Mouse (Mus musculus) liver, embryonic 15.5 days (tissue): ENCODE data around the gene Morc3. TPM values are rescaled to one million over a fixed set of nuclear protein-coding genes. Genes with fewer than 3 reads are reported as not detected.

ENCODE experiments used
- ATAC-seq: fragments of 200-750 bp; cut with Nextera tagmentation; 2 replicates; pipeline ENCODE4 v1.8.0; 2017; ENCODE audit warnings: moderate number of reproducible peaks, mild to moderate bottlenecking, moderate library complexity; ENCODE audit not compliant: insufficient read depth
- H3K27ac ChIP-seq: fragments of 300-500 bp; sonication (generic); replicated peaks from 2 replicates; pipeline ENCODE4 v1.5.1; 2015; ENCODE audit warnings: mild to moderate bottlenecking, inconsistent platforms
- H3K27me3 ChIP-seq: fragments of 300-500 bp; sonication (generic); 2 replicates; pipeline ENCODE4 v1.6.1; 2015; ENCODE audit warnings: mild to moderate bottlenecking, inconsistent platforms
- H3K36me3 ChIP-seq: fragments of 300-500 bp; sonication (generic); replicated peaks from 2 replicates; pipeline ENCODE4 v1.6.1; 2015; ENCODE audit warnings: moderate library complexity, mild to moderate bottlenecking, inconsistent platforms
- H3K4me1 ChIP-seq: fragments of 300-500 bp; sonication (generic); replicated peaks from 2 replicates; pipeline ENCODE4 v1.6.1; 2015; ENCODE audit warnings: inconsistent platforms
- H3K4me2 ChIP-seq: fragments of 300-500 bp; sonication (generic); 2 replicates; pipeline ENCODE4 v1.6.1; 2015; ENCODE audit warnings: moderate library complexity, mild to moderate bottlenecking, inconsistent platforms
- H3K4me3 ChIP-seq: fragments of 300-500 bp; sonication (generic); replicated peaks from 2 replicates; pipeline ENCODE4 v1.5.1; 2015; ENCODE audit warnings: mild to moderate bottlenecking, inconsistent platforms
- H3K9ac ChIP-seq: fragments of 300-500 bp; sonication (generic); 2 replicates; pipeline ENCODE4 v1.6.1; 2015; ENCODE audit warnings: moderate library complexity, mild to moderate bottlenecking, inconsistent platforms
- H3K9me3 ChIP-seq: fragments of 300-500 bp; sonication (generic); replicated peaks from 2 replicates; pipeline ENCODE4 v1.6.1; 2016; ENCODE audit warnings: inconsistent platforms
- WGBS: fragments of 180-500 bp; shearing (Covaris S2); methylation state at CpG from one replicate; pipeline ENCODE4 v1.1.7; 2015; ENCODE audit warnings: mixed read lengths; ENCODE audit not compliant: insufficient replicate concordance; 5-methylcytosine and 5-hydroxymethylcytosine counted together
- polyA plus RNA-seq: library from polyadenylated mRNA; unstranded; fragments of >200 nt; fragmentation: Nextera tagmentation; extraction: Ambion mirVana; gene quantifications from 2 replicates; pipeline ENCODE4 v1.2.1, GENCODE M21; 2015

Gene Morc3
- polyA plus RNA-seq, 1 experiment from 2014 or later = 16.1 TPM

GRCm38 (mm10) chr16:93909936-93910335 lies 78.0 kb downstream of the Morc3 start:
- 62% methylated on average over 3 of the region's 3 CpGs for WGBS
- peaks cover 10% of the 10 kb centered on the region for H3K4me1 ChIP-seq
- no peaks in the 10 kb centered on the region for H3K9me3 ChIP-seq
- no peak overlapping the region for H3K9ac ChIP-seq
- no peaks in the 10 kb centered on the region for H3K27me3 ChIP-seq
- H3K27ac ChIP-seq = no peak overlapping the region
- no peak overlapping the region for H3K4me2 ChIP-seq
- H3K4me3 ChIP-seq = no peak overlapping the region
- ATAC-seq = no peak
- peaks cover 22% of the 10 kb centered on the region for H3K36me3 ChIP-seq

- no peak for ATAC-seq
- Histone ChIP-seq H3K27ac (no peak overlapping the region), H3K9ac (no peak overlapping the region), H3K27me3 (no peaks in the 10 kb centered on the region), H3K36me3 (peaks cover 13% of the 10 kb centered on the region), H3K4me3 (no peak overlapping the region), H3K4me1 (peaks cover 10% of the 10 kb centered on the region), H3K4me2 (no peak overlapping the region), H3K9me3 (no peaks in the 10 kb centered on the region)
- 56% methylated on average over 28 of the region's 28 CpGs for WGBS
Observed at GRCm38 (mm10) chr16:93910735-93911665, 79.1 kb downstream of the Morc3 start.

- peaks cover 10% of the 10 kb centered on the region for H3K4me1 ChIP-seq
- no peaks in the 10 kb centered on the region for H3K9me3 ChIP-seq
- H3K36me3 ChIP-seq = peaks cover 1% of the 10 kb centered on the region; the same call in 1 of the 2 replicates
- H3K4me3 ChIP-seq = no peak overlapping the region
- H3K4me2 ChIP-seq = no peak overlapping the region
- ATAC-seq = no peak
- 50% methylated on average over 5 of the region's 5 CpGs for WGBS
- no peak overlapping the region for H3K9ac ChIP-seq
- H3K27ac ChIP-seq = no peak overlapping the region
- H3K27me3 ChIP-seq = no peaks in the 10 kb centered on the region
Observed at GRCm38 (mm10) chr16:93912158-93912557, 80.2 kb downstream of the Morc3 start.

GRCm38 (mm10) chr16:93912808-93913207 lies 80.9 kb downstream of the Morc3 start:
- no peak for ATAC-seq
- peaks cover 13% of the 10 kb centered on the region for H3K4me1 ChIP-seq
- WGBS = 61% methylated on average over 3 of the region's 3 CpGs
- no peak overlapping the region for H3K27ac ChIP-seq
- H3K4me3 ChIP-seq = no peak overlapping the region
- no peaks in the 10 kb centered on the region for H3K27me3 ChIP-seq
- H3K9me3 ChIP-seq = no peaks in the 10 kb centered on the region
- H3K4me2 ChIP-seq = no peak overlapping the region
- no peaks in the 10 kb centered on the region for H3K36me3 ChIP-seq
- no peak overlapping the region for H3K9ac ChIP-seq

- Histone ChIP-seq H3K4me3 (no peak overlapping the region), H3K27me3 (no peaks in the 10 kb centered on the region), H3K9ac (no peak overlapping the region), H3K4me1 (peaks cover 18% of the 10 kb centered on the region), H3K9me3 (no peaks in the 10 kb centered on the region), H3K27ac (no peak overlapping the region; the same call in 1 of the 2 replicates), H3K4me2 (no peak overlapping the region), H3K36me3 (no peaks in the 10 kb centered on the region)
- WGBS = 51% methylated on average over 10 of the region's 10 CpGs
- no peak for ATAC-seq
Observed at GRCm38 (mm10) chr16:93913881-93914576, 82.1 kb downstream of the Morc3 start.

- Histone ChIP-seq H3K36me3 (no peaks in the 10 kb centered on the region), H3K4me3 (no peak overlapping the region), H3K27ac (no peak overlapping the region), H3K4me1 (peaks cover 18% of the 10 kb centered on the region), H3K9me3 (no peaks in the 10 kb centered on the region), H3K4me2 (no peak overlapping the region), H3K27me3 (no peaks in the 10 kb centered on the region), H3K9ac (no peak overlapping the region)
- no peak for ATAC-seq
- WGBS = 25% methylated on average over 10 of the region's 10 CpGs
Observed at GRCm38 (mm10) chr16:93915338-93915849, 83.5 kb downstream of the Morc3 start.

- Histone ChIP-seq H3K4me2 (peak overlapping the region; percentile 33; the same call in 1 of the 2 replicates), H3K9me3 (no peaks in the 10 kb centered on the region), H3K27me3 (no peaks in the 10 kb centered on the region), H3K27ac (no peak overlapping the region), H3K4me1 (peaks cover 8% of the 10 kb centered on the region), H3K4me3 (no peak overlapping the region), H3K9ac (no peak overlapping the region), H3K36me3 (no peaks in the 10 kb centered on the region)
- WGBS = 28% methylated on average over 22 of the region's 22 CpGs
- peak; percentile 56 for ATAC-seq
Observed at GRCm38 (mm10) chr16:93917712-93918678, 86.1 kb downstream of the Morc3 start.

GRCm38 (mm10) chr16:93918679-93919060 lies 86.7 kb downstream of the Morc3 start:
- peaks cover 8% of the 10 kb centered on the region for H3K4me1 ChIP-seq
- WGBS = 53% methylated on average over 8 of the region's 8 CpGs
- no peak for ATAC-seq
- no peak overlapping the region for H3K9ac ChIP-seq
- no peaks in the 10 kb centered on the region for H3K36me3 ChIP-seq
- peak overlapping the region; percentile 10; the same call in 1 of the 2 replicates for H3K4me2 ChIP-seq
- H3K27me3 ChIP-seq = no peaks in the 10 kb centered on the region
- no peaks in the 10 kb centered on the region for H3K9me3 ChIP-seq
- no peak overlapping the region for H3K4me3 ChIP-seq
- H3K27ac ChIP-seq = no peak overlapping the region

- Histone ChIP-seq H3K4me3 (no peak overlapping the region), H3K27me3 (no peaks in the 10 kb centered on the region), H3K36me3 (no peaks in the 10 kb centered on the region), H3K4me1 (peaks cover 8% of the 10 kb centered on the region), H3K4me2 (no peak overlapping the region), H3K9ac (no peak overlapping the region), H3K27ac (no peak overlapping the region), H3K9me3 (no peaks in the 10 kb centered on the region)
- no peak for ATAC-seq
- WGBS = 76% methylated on average over 20 of the region's 20 CpGs
Observed at GRCm38 (mm10) chr16:93919189-93919588, 87.3 kb downstream of the Morc3 start.

GRCm38 (mm10) chr16:93920673-93921072 lies 88.8 kb downstream of the Morc3 start:
- ATAC-seq = no peak
- Histone ChIP-seq H3K36me3 (no peaks in the 10 kb centered on the region), H3K27ac (no peak overlapping the region), H3K4me1 (peaks cover 8% of the 10 kb centered on the region), H3K9me3 (no peaks in the 10 kb centered on the region), H3K27me3 (no peaks in the 10 kb centered on the region), H3K9ac (no peak overlapping the region), H3K4me3 (no peak overlapping the region), H3K4me2 (no peak overlapping the region)
- WGBS = 50% methylated on average over 4 of the region's 4 CpGs
